Mouse (Mus musculus) hindbrain, embryonic 16.5 days (tissue): ENCODE measurements at regions not wholly inside any gene's neighbourhood (a gene's known extent, or its start where the extent isn't known, plus 50 kb on each side); places are given as distances from the start of the nearest gene placed in this dataset.

Experiments
- ATAC-seq: fragments of 200-750 bp; cut with Nextera tagmentation; 2 replicates; pipeline ENCODE4 v1.8.0; 2017; ENCODE audit warnings: moderate TSS enrichment, moderate library complexity
- H3K27ac ChIP-seq: fragments of 300-500 bp; sonication (generic); 2 replicates; pipeline ENCODE4 v1.5.1; 2014; ENCODE audit warnings: low read depth, mild to moderate bottlenecking, control low read depth, low read length, moderate library complexity
- H3K27me3 ChIP-seq: fragments of 300-500 bp; sonication (generic); replicated peaks from 2 replicates; pipeline ENCODE4 v1.6.1; 2014; ENCODE audit warnings: low read length; ENCODE audit not compliant: control insufficient read depth, insufficient read depth
- H3K36me3 ChIP-seq: fragments of 300-500 bp; sonication (generic); 2 replicates; pipeline ENCODE4 v1.6.1; 2014; ENCODE audit warnings: mild to moderate bottlenecking, low read length, moderate library complexity, mixed read lengths; ENCODE audit not compliant: control insufficient read depth, insufficient read depth
- H3K4me1 ChIP-seq: fragments of 300-500 bp; sonication (generic); 2 replicates; pipeline ENCODE4 v1.6.1; 2014; ENCODE audit warnings: low read depth, low read length; ENCODE audit not compliant: control insufficient read depth, insufficient read depth
- H3K4me2 ChIP-seq: fragments of 300-500 bp; sonication (generic); 2 replicates; pipeline ENCODE4 v1.6.1; 2014; ENCODE audit warnings: mild to moderate bottlenecking, low read length, control low read depth, moderate library complexity
- H3K4me3 ChIP-seq: fragments of 300-500 bp; sonication (generic); 2 replicates; pipeline ENCODE4 v1.5.1; 2014; ENCODE audit warnings: mild to moderate bottlenecking, low read length, control low read depth, moderate library complexity
- H3K9ac ChIP-seq: fragments of 300-500 bp; sonication (generic); 2 replicates; pipeline ENCODE4 v1.6.1; 2014; ENCODE audit warnings: low read depth, mild to moderate bottlenecking, control low read depth, low read length, moderate library complexity
- H3K9me3 ChIP-seq: fragments of 300-500 bp; sonication (generic); 2 replicates; pipeline ENCODE4 v1.6.1; 2014; ENCODE audit warnings: mild to moderate bottlenecking, low read length, moderate library complexity; ENCODE audit not compliant: control insufficient read depth
- WGBS: fragments of 180-500 bp; shearing (Covaris S2); extraction: QIAGEN DNeasy Blood & Tissue Kit; methylation state at CpG from one replicate; pipeline ENCODE4 v1.1.7; 2014; 5-methylcytosine and 5-hydroxymethylcytosine counted together

- Histone ChIP-seq H3K9ac (no peak overlapping the region), H3K36me3 (no peaks in the 10 kb centered on the region), H3K27me3 (no peaks in the 10 kb centered on the region), H3K4me1 (no peaks in the 10 kb centered on the region), H3K4me3 (no peak overlapping the region), H3K27ac (no peak overlapping the region), H3K9me3 (no peaks in the 10 kb centered on the region), H3K4me2 (no peak overlapping the region)
- WGBS: 85% methylated on average over 4 of the region's 4 CpGs
- ATAC-seq: no peak
Measured at GRCm38 (mm10) chr8:6963006-6963799, 1697.8 kb downstream of the Efnb2 start.

- Histone ChIP-seq H3K27me3 (no peaks in the 10 kb centered on the region), H3K9me3 (no peaks in the 10 kb centered on the region), H3K9ac (no peak overlapping the region), H3K27ac (no peak overlapping the region), H3K4me2 (no peak overlapping the region), H3K4me1 (no peaks in the 10 kb centered on the region), H3K4me3 (no peak overlapping the region), H3K36me3 (no peaks in the 10 kb centered on the region)
- ATAC-seq: no peak
- WGBS: 89% methylated on average over 5 of the region's 5 CpGs
Measured at GRCm38 (mm10) chr8:6958086-6958485, 1703.0 kb downstream of the Efnb2 start.

- no peak for ATAC-seq
Measured at GRCm38 (mm10) chr8:6954251-6954650, 1706.8 kb downstream of the Efnb2 start.

GRCm38 (mm10) chr8:6922467-6922866 lies 1738.6 kb downstream of the Efnb2 start:
- Histone ChIP-seq H3K4me2 (no peak overlapping the region), H3K27ac (no peak overlapping the region), H3K9me3 (no peaks in the 10 kb centered on the region), H3K4me1 (no peaks in the 10 kb centered on the region), H3K9ac (no peak overlapping the region), H3K4me3 (no peak overlapping the region), H3K27me3 (no peaks in the 10 kb centered on the region), H3K36me3 (no peaks in the 10 kb centered on the region)
- 78% methylated on average over 1 of the region's 1 CpGs for WGBS
- no peak for ATAC-seq

More at GRCm38 (mm10) chr8:6954251-6954650, 1706.8 kb downstream of the Efnb2 start:
- H3K9me3 ChIP-seq: no peaks in the 10 kb centered on the region
- H3K27ac ChIP-seq: no peak overlapping the region
- no peak overlapping the region for H3K4me2 ChIP-seq
- 65% methylated on average over 7 of the region's 7 CpGs for WGBS
- H3K27me3 ChIP-seq: no peaks in the 10 kb centered on the region
- H3K4me1 ChIP-seq: no peaks in the 10 kb centered on the region
- H3K36me3 ChIP-seq: no peaks in the 10 kb centered on the region
- H3K9ac ChIP-seq: no peak overlapping the region
- H3K4me3 ChIP-seq: no peak overlapping the region

GRCm38 (mm10) chr8:6907682-6908081 lies 1753.4 kb downstream of the Efnb2 start:
- H3K9me3 ChIP-seq: no peaks in the 10 kb centered on the region
- no peak for ATAC-seq
- H3K9ac ChIP-seq: no peak overlapping the region
- H3K4me2 ChIP-seq: no peak overlapping the region
- no peaks in the 10 kb centered on the region for H3K4me1 ChIP-seq
- H3K4me3 ChIP-seq: no peak overlapping the region
- no peaks in the 10 kb centered on the region for H3K27me3 ChIP-seq
- WGBS: 85% methylated on average over 3 of the region's 3 CpGs
- H3K27ac ChIP-seq: no peak overlapping the region
- no peaks in the 10 kb centered on the region for H3K36me3 ChIP-seq

- no peaks in the 10 kb centered on the region for H3K36me3 ChIP-seq
- ATAC-seq: no peak
- no peak overlapping the region for H3K4me3 ChIP-seq
- no peak overlapping the region for H3K27ac ChIP-seq
- WGBS: 81% methylated on average over 1 of the region's 1 CpGs
- H3K9me3 ChIP-seq: no peaks in the 10 kb centered on the region
- H3K27me3 ChIP-seq: no peaks in the 10 kb centered on the region
- no peak overlapping the region for H3K4me2 ChIP-seq
- H3K9ac ChIP-seq: no peak overlapping the region
- H3K4me1 ChIP-seq: no peaks in the 10 kb centered on the region
Measured at GRCm38 (mm10) chr8:6891456-6891855, 1769.6 kb downstream of the Efnb2 start.

GRCm38 (mm10) chr8:6886779-6887402 lies 1774.2 kb downstream of the Efnb2 start:
- no peaks in the 10 kb centered on the region for H3K9me3 ChIP-seq
- H3K9ac ChIP-seq: no peak overlapping the region
- no peak overlapping the region for H3K4me2 ChIP-seq
- no peaks in the 10 kb centered on the region for H3K36me3 ChIP-seq
- no peaks in the 10 kb centered on the region for H3K4me1 ChIP-seq
- H3K27ac ChIP-seq: no peak overlapping the region
- H3K4me3 ChIP-seq: no peak overlapping the region
- no peak for ATAC-seq
- WGBS: 87% methylated on average over 5 of the region's 5 CpGs
- no peaks in the 10 kb centered on the region for H3K27me3 ChIP-seq

- Histone ChIP-seq H3K27me3 (no peaks in the 10 kb centered on the region), H3K27ac (no peak overlapping the region), H3K9ac (no peak overlapping the region), H3K4me1 (no peaks in the 10 kb centered on the region), H3K4me2 (no peak overlapping the region), H3K36me3 (no peaks in the 10 kb centered on the region), H3K9me3 (no peaks in the 10 kb centered on the region), H3K4me3 (no peak overlapping the region)
- ATAC-seq: no peak
Measured at GRCm38 (mm10) chr8:6884828-6885227, 1776.2 kb downstream of the Efnb2 start.

- Histone ChIP-seq H3K4me3 (no peak overlapping the region), H3K4me1 (no peaks in the 10 kb centered on the region), H3K4me2 (no peak overlapping the region), H3K9ac (no peak overlapping the region), H3K27me3 (no peaks in the 10 kb centered on the region), H3K9me3 (no peaks in the 10 kb centered on the region), H3K27ac (no peak overlapping the region), H3K36me3 (no peaks in the 10 kb centered on the region)
- ATAC-seq: no peak
- 95% methylated on average over 4 of the region's 4 CpGs for WGBS
Measured at GRCm38 (mm10) chr8:6882626-6883025, 1777.5 kb upstream of the Slc10a2 start.
